Mouse (Mus musculus) heart, adult 2 months (tissue): ENCODE data around the gene Akr1d1.

ENCODE experiments used
- CTCF ChIP-seq: fragments of 200-600 bp; IDR thresholded peaks from 2 replicates; pipeline ENCODE4 v1.8.1; 2022; ENCODE audit warnings: antibody characterized with exemption, mild to moderate bottlenecking, moderate library complexity
- EP300 ChIP-seq: fragments of 200-500 bp; IDR thresholded peaks from 2 replicates; pipeline ENCODE4 v1.6.1; 2011; ENCODE audit warnings: low read depth, low read length, control low read depth; ENCODE audit not compliant: insufficient read depth
- POLR2A ChIP-seq: fragments of 200-500 bp; IDR thresholded peaks from 2 replicates; pipeline ENCODE4 v1.6.1; 2011; ENCODE audit warnings: mild to moderate bottlenecking, low read depth, low read length, control low read depth; ENCODE audit not compliant: insufficient read depth

DNA sequence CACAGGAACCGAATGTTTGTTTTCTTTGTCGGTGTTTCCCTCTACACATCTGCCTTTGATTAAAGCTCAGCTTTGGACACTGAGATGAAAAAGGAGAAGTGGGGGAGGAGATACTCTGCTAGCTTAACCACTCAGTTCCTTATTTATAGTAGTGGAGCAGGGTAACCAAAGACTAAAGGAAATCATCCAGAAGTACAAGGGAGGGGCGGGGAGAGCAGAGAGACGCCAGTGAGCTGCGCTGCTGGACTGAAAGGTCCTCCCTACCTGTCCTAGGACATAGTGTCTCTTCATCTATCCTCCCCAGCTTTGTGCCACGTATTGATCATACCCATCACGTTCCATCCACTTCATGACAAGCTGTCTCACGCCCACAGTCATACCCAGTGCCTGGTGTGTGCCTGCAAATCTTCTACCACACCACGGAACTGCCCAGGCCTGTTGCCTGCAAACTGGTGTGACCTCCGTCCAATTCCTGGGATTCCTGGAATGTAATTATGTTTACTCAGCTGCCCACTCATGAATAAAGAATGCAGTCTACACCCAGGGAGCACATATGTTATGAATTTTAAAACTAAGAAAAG is 87.5 kb downstream of the Akr1d1 start:
- TF ChIP-seq CTCF: no peak
- no peak for TF ChIP-seq POLR2A
- TF ChIP-seq EP300: 0 out of 2 replicates have a peak, but pooled peaks have one; percentile 12
